Mouse (Mus musculus) hindbrain, embryonic 10.5 days (tissue): Measurements from ENCODE around the gene Cd59a. TPM values are rescaled to one million over a fixed set of nuclear protein-coding genes. Genes with fewer than 3 reads are reported as not detected.
"Not testable (repeated sequence)": the region's sequence is repeated elsewhere in the genome, so short reads cannot be mapped to it uniquely, and the experiment has no call there.

Source experiments
- DNase-seq: peaks from one replicate; pipeline ENCODE4 v3.0.0-alpha.2; 2017; ENCODE audit warnings: low spot score
- H3K27ac ChIP-seq: fragments of 300-500 bp; sonication (generic); 2 replicates; pipeline ENCODE4 v1.5.1; 2016; ENCODE audit warnings: mild to moderate bottlenecking, moderate library complexity
- H3K27me3 ChIP-seq: fragments of 300-500 bp; sonication (generic); 2 replicates; pipeline ENCODE4 v1.6.1; 2016; ENCODE audit warnings: mild to moderate bottlenecking; ENCODE audit not compliant: poor library complexity, insufficient read depth, severe bottlenecking
- H3K36me3 ChIP-seq: fragments of 300-500 bp; sonication (generic); 2 replicates; pipeline ENCODE4 v1.6.1; 2016; ENCODE audit warnings: mild to moderate bottlenecking, moderate library complexity
- H3K4me1 ChIP-seq: fragments of 300-500 bp; sonication (generic); replicated peaks from 2 replicates; pipeline ENCODE4 v1.6.1; 2016; ENCODE audit warnings: mild to moderate bottlenecking
- H3K4me3 ChIP-seq: fragments of 300-500 bp; sonication (generic); 2 replicates; pipeline ENCODE4 v1.5.1; 2016; ENCODE audit warnings: mild to moderate bottlenecking, moderate library complexity
- H3K9me3 ChIP-seq: fragments of 300-500 bp; sonication (generic); 2 replicates; pipeline ENCODE4 v1.6.1; 2016; ENCODE audit warnings: mild to moderate bottlenecking, moderate library complexity
- WGBS: fragments of 180-500 bp; shearing (Covaris S2); methylation state at CpG from one replicate; pipeline ENCODE4 v1.1.7; 2016; 5-methylcytosine and 5-hydroxymethylcytosine counted together
- polyA plus RNA-seq: library from polyadenylated mRNA; unstranded; fragments of >200 nt; fragmentation: Nextera tagmentation; extraction: Ambion mirVana; gene quantifications from 2 replicates; pipeline ENCODE4 v1.2.1, GENCODE M21; 2016

Cd59a gene
- polyA plus RNA-seq, 1 experiment from 2014 or later = 26.4 TPM

DNA sequence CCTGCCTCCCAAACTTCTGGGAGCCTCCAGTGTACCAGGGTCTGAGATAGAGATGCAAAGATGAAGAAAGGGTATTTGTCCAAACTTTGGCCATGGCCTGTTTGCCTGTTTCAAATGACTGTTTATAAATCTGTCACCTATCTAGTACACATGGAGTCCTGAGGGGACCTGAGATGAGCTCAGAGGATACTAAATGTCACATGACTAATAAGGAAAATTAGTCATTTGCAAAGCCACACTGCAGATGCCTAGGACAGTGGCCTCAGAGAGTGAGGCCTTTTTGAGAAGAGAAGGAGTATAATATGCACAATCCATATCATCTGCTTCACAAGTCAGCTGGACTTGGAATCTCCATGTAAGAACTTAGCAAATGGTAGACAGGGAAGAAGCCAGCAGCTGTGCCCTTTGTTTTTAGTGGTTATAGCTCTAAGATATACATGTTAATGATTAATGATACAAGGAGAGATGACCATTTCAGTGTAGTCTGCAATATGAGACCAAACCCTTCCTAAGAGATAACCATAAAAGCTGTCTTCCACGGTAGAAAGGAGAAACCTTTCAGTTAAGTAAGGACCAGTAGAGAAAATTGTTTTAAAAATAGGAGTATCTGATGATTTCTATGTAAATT lies 15.7 kb downstream of the Cd59a start:
- not testable (repeated sequence) for H3K4me1 ChIP-seq, DNase-seq, H3K4me3 ChIP-seq, H3K27me3 ChIP-seq, H3K9me3 ChIP-seq, H3K27ac ChIP-seq
- H3K36me3 ChIP-seq = 0 out of 2 replicates have a peak, but pooled peaks cover 10% of the 10 kb centered on the region
- WGBS = no CpG with 5 or more reads among the region's 1 CpGs

DNA sequence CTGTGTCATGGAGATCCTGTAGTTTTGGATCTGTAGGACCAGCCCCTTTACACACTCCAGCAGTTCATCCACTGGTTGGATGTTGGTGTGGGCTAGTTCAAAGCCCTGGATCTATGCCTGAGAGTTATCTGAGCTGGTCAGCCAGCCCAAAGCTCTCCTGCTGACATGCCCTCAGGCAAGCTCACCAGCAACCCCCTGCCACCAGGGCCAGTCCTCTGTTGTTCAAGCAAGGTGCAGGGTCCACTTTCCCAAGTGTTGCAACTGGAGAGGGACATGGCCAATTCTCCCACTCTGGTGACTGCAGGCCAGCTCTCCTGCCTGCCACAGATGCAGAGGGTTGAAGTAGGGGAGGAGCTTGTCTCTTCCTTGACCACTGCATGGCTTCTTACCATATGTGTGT lies 18.0 kb downstream of the Cd59a start:
- not testable (repeated sequence) for DNase-seq

DNA sequence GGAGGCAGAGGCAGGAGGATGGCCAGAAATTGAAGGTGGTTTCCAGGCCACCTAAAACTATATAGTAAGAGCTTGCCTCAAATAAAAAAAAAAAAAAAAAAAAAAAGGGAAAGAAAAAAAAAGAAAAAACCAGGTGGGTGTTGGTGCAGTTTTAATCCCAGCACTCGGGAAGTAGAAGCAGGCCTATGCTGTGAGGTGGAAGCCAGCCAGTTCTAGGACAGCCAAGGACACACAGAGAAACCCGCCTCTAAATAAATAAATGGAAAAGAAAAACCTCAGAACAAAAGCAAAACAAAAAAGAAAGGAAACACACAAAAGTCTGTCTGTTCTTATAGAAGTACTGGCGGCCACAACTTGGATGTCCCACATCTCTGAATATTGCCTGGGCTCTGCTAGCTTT lies 19.3 kb downstream of the Cd59a start:
- no peak overlapping the region for H3K4me3 ChIP-seq
- 84% methylated on average over 3 of the region's 3 CpGs for WGBS
- DNase-seq = no peak

More for the DNA sequence above, 18.0 kb downstream of the Cd59a start:
- H3K4me3 ChIP-seq, H3K27ac ChIP-seq, H3K4me1 ChIP-seq, H3K9me3 ChIP-seq, H3K27me3 ChIP-seq: not testable (repeated sequence)
- 0 out of 2 replicates have a peak, but pooled peaks cover 10% of the 10 kb centered on the region for H3K36me3 ChIP-seq

DNA sequence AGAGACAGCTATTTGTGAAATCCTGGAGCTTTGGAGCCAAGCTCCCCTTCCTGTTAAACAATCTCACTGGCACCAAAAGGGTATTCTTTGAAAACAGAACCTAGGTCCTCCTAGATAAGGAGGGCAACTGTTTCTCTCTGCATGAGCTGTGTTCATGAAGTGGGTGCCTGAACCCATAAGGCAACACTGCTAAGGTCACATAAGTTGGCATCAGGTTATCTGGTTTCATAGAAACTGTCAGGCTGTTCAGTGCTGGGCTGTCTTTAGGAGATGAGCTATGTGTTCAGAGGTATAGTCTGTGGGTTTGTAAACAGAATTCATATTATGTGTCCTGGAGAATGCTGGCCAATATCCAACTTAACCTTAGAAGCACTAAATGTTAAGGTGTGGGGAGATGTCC lies 21.6 kb downstream of the Cd59a start:
- not testable (repeated sequence) for H3K27ac ChIP-seq, H3K4me3 ChIP-seq, H3K27me3 ChIP-seq, H3K36me3 ChIP-seq, H3K9me3 ChIP-seq, H3K4me1 ChIP-seq, DNase-seq

More for the DNA sequence above, 19.3 kb downstream of the Cd59a start:
- Histone ChIP-seq H3K27ac (no peak overlapping the region), H3K4me1 (0 out of 2 replicates have a peak, but pooled peaks cover 3% of the 10 kb centered on the region), H3K36me3 (0 out of 2 replicates have a peak, but pooled peaks cover 10% of the 10 kb centered on the region), H3K27me3 (no peaks in the 10 kb centered on the region), H3K9me3 (no peaks in the 10 kb centered on the region)

DNA sequence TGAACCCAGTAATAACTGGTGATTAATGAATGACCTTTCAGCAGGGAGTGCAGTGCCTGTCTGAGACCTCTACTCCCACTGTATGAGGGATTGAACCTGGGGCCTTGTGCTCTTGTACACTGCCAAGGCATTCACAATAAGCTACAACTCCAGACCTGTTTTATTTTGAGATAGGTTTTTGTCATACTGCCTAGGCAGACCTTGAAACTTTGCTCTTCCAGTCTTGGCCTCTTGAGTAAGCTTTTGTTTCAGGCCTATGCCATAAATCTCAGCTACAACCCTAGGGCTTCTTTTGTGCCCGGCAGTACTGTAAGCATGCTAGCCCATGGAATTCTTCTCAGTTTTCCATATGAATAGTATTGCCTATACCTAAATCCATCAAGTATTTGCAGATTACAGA lies 23.5 kb downstream of the Cd59a start:
- Histone ChIP-seq H3K4me3 (no peak overlapping the region), H3K9me3 (no peaks in the 10 kb centered on the region), H3K27me3 (peaks cover 20% of the 10 kb centered on the region), H3K36me3 (0 out of 2 replicates have a peak, but pooled peaks cover 1% of the 10 kb centered on the region), H3K4me1 (peaks cover 24% of the 10 kb centered on the region), H3K27ac (no peak overlapping the region)
- WGBS = 92% methylated on average over 1 of the region's 1 CpGs
- DNase-seq = no peak

DNA sequence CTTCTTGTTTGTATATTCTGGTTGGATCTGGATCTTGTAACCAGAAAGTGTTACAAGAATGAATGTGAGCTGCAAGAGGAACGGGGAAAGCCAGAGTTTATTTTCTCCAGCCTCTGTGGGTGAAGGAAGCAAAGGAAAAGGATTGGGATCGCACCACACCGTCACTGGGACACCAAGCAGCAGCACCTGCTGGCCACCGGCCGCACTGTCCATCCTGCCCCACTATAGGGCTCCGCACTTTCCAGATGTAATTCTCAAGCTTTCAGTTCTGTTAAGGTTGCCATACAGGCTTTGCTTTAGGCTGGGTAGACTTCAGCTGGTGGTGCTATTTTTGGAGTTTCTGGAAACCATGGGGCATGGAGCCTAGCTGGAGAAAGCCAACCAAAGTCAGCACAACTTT lies 24.7 kb downstream of the Cd59a start:
- WGBS = 60% methylated on average over 6 of the region's 6 CpGs
- H3K27me3 ChIP-seq = peaks cover 30% of the 10 kb centered on the region
- no peaks in the 10 kb centered on the region for H3K36me3 ChIP-seq
- DNase-seq = no peak
- H3K27ac ChIP-seq = no peak overlapping the region
- no peaks in the 10 kb centered on the region for H3K9me3 ChIP-seq
- no peak overlapping the region for H3K4me3 ChIP-seq
- H3K4me1 ChIP-seq = peaks cover 24% of the 10 kb centered on the region

DNA sequence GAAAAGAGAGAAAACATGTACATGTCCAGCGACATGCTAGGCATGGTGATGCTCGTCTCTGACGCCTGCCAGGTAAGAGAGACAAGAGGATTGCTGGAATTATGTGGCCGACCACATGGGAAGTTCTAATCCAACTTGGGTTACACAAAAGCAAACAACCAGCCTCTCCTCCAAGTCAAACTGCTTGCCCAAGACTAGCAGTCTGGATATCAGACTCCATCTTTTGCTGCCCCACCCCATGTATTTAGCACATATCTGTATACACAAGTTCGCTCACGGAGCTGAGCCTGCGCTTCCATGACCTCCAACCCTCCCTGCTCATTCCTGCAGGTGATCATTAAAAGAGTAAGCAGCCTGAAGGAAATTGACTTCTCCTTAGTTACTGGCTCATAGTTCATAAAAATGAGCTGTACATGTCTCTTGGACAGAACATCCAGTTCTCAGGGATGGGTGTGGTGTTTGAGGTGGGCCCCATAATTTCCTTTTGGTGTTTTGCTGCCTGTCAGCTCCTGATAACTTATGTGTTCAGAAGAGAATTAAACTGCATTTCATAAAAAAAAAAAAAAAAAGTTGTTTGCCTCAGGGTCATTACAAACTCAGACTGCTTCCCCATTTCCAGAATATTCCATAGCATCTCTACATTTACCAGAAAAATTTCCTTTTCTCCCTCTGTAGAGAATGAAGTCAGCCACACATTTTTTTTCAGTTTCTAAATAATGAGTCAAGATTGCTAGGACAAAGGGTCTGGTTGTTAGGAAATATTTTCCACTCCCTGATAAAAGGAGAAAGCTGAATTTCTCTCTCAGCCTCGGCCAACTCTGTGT lies 26.3 kb downstream of the Cd59a start:
- H3K27ac ChIP-seq = peak overlapping the region; percentile 87
- H3K4me1 ChIP-seq = peaks cover 24% of the 10 kb centered on the region

DNA sequence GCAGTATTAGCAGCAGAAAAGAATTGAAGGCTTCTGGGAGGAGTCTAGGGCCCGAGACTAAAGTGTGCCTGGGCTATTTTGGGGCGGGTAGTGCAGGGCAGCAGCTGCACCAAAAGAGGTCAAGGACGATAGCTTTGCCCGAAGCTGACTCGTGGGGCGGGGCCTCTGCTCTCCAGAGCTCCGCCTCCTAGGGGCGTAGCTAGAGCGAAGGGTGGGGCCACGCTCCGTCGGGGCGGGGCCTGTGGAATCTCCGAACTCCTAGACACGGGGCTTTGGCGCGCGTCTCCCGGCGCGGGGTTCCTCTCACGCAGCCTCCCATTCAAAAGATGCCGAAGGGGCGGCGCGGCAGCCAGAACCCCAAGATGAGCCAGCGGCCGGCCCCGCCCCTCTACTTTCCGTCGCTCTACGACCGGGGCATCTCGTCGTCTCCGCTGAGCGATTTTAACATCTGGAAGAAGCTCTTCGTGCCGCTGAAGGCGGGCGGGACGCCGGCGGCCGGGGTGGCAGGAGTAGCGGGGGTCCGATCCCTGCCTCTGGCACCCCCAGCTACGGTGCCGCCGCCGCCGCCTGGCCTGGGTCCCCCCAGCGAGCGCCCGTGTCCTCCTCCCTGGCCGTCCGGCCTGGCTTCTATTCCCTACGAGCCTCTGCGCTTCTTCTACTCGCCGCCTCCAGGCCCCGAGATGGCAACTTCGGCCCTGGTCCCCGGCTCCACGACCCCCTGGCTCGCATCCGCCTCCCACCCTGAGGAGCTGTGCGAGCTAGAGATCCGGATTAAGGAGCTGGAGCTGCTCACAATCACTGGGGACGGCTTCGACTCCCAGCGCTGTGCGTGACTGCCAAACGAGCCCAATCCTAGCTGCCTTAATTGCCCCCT lies 27.1 kb downstream of the Cd59a start, which contains the start of gene A930018P22Rik:
Gene A930018P22Rik (plus strand): TSS at position 265 of the 874 bp plus-strand sequence.
- H3K4me1 ChIP-seq = peaks cover 24% of the 10 kb centered on the region
- under 1% methylated on average over 74 of the region's 74 CpGs for WGBS
- H3K27me3 ChIP-seq = peaks cover 48% of the 10 kb centered on the region
- H3K27ac ChIP-seq = peak within 1 kb of the TSS; percentile 87
- no peaks in the 10 kb centered on the region for H3K9me3 ChIP-seq
- DNase-seq = peak; percentile 92
- H3K4me3 ChIP-seq = peak within 1 kb of the TSS; percentile 81
- H3K36me3 ChIP-seq = no peaks in the 10 kb centered on the region

More for the DNA sequence above, 26.3 kb downstream of the Cd59a start:
- WGBS = 81% methylated on average over 8 of the region's 8 CpGs
- no peaks in the 10 kb centered on the region for H3K9me3 ChIP-seq
- no peaks in the 10 kb centered on the region for H3K36me3 ChIP-seq
- H3K4me3 ChIP-seq = peak overlapping the region; percentile 81
- H3K27me3 ChIP-seq = peaks cover 43% of the 10 kb centered on the region
- no peak for DNase-seq

DNA sequence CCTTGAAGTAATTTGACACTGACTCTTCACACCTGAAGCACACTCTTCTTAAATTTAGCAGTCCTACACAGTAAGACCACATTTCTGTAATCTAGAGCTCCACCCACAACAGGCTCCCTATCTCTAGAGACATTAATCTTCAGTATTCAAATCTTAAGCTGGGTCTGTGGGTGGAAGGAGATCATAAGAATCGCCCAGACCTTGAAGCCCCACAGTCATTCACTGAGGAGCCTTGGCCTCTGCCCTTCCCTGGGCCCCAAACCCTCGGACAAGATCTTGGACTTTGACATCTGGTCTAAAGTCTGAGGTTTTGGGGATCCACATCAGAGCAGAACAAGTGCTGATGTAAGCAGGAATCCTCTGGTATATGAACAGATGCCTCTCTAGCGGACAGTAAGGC lies 27.9 kb downstream of the Cd59a start:
- H3K4me3 ChIP-seq = peak overlapping the region; percentile 81
- WGBS = 48% methylated on average over 3 of the region's 3 CpGs
- H3K9me3 ChIP-seq = no peaks in the 10 kb centered on the region
- DNase-seq = no peak
- H3K27ac ChIP-seq = peak overlapping the region; percentile 87; the same call in 1 of the 2 replicates
- H3K36me3 ChIP-seq = no peaks in the 10 kb centered on the region
- peaks cover 24% of the 10 kb centered on the region for H3K4me1 ChIP-seq
- H3K27me3 ChIP-seq = peaks cover 48% of the 10 kb centered on the region

DNA sequence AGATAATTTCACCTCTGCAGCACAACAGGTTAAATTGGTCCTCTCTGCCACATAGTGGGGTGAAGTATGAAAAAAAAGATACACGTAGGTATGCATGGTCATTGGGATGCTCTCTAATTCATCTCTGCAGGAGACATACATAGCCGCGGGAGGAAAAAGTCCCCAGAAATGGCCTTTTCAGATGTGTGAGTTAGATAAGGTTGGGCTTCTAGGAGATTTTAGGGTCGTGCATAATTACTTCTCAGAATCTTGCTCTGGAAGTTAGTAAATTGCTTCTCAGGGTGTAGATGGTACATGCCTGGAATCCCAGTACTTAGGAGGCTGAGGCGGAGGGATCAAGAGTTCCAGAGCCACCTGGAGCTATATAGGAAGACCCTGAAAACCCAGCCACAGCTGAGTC lies 28.5 kb downstream of the Cd59a start:
- Histone ChIP-seq H3K27me3 (peaks cover 48% of the 10 kb centered on the region), H3K4me3 (no peak overlapping the region), H3K4me1 (peaks cover 21% of the 10 kb centered on the region), H3K9me3 (no peaks in the 10 kb centered on the region), H3K27ac (no peak overlapping the region), H3K36me3 (no peaks in the 10 kb centered on the region)
- 85% methylated on average over 5 of the region's 5 CpGs for WGBS
- DNase-seq = no peak

DNA sequence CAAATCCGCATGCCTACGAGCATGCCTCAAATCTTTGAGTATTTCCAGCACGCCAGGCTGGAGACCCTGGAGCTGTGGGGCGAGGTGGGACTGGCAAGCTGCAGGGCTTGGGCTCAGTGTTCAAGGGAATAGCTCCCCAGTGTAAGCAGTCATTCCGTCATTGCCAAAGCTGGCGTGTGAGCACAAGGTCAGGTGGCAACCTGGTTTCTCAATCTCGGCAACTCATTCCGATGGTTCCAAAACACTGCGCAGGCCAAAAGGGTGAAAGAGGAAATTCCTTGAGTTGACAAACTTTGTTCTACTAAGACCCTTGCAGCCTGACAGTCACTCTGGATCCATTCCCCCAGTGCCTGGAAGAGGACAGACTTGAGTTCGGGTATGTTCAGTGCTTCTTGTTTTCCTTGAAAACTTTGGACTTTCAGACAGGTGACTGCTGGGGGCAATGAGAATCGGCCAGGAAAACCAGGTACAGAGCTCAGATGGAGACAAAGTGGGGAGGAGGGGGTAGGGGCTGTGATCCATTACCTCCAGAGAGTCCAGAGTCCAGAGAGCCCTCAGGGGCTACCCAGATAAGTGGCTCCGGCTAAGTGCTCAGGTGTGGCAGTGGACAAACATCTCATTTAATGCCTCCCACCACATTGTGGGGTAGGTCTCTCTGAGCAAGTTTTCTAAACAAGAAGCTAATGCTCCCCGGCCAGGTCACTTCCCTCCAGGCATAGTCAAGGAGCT lies 33.4 kb downstream of the Cd59a start:
- no peak for DNase-seq
- H3K27ac ChIP-seq = no peak overlapping the region
- H3K4me1 ChIP-seq = no peaks in the 10 kb centered on the region
- H3K36me3 ChIP-seq = no peaks in the 10 kb centered on the region
- H3K4me3 ChIP-seq = no peak overlapping the region
- peaks cover 33% of the 10 kb centered on the region for H3K27me3 ChIP-seq
- 88% methylated on average over 13 of the region's 13 CpGs for WGBS
- H3K9me3 ChIP-seq = no peaks in the 10 kb centered on the region

DNA sequence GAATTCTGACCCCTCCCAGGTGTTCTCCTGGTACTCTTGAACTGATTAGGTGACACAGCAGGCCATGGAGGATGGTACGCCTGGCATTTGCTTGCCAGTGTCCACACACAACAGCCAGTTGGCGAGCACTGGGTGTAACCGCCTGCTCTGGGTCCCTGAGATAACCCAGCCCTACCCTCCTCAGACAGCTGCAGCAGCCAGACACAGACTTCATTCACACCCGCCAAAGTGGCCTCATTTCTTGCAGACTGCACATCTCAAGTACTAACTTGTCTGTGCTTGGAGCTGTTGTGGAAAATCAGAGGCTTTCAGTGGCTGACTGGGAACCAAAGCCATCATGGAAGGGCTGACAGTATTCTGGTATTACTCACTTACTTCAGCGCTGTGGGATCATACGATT lies 34.6 kb downstream of the Cd59a start:
- H3K27me3 ChIP-seq = peaks cover 23% of the 10 kb centered on the region
- H3K9me3 ChIP-seq = no peaks in the 10 kb centered on the region
- H3K4me3 ChIP-seq = no peak overlapping the region
- no peaks in the 10 kb centered on the region; the same call in 1 of the 2 replicates for H3K4me1 ChIP-seq
- 89% methylated on average over 6 of the region's 6 CpGs for WGBS
- DNase-seq = no peak
- H3K27ac ChIP-seq = no peak overlapping the region
- no peaks in the 10 kb centered on the region for H3K36me3 ChIP-seq
